Mouse (Mus musculus) splenic B cell, adult 2 months (primary cell): ENCODE data around the gene Pnn.
A peak's percentile ranks its signal among the peaks of the same experiment; 100 is the strongest.

ENCODE experiments used
- DNase-seq: peaks from one replicate; pipeline ENCODE4 v3.0.0-alpha.2; 2011; ENCODE audit warnings: low read depth, low spot score
- H3K27me3 ChIP-seq: 2 replicates; pipeline ENCODE4 v1.6.1; 2012; ENCODE audit warnings: mild to moderate bottlenecking, low read length, moderate library complexity, mixed read lengths; ENCODE audit not compliant: control insufficient read depth, poor library complexity, insufficient read depth, severe bottlenecking
- H3K36me3 ChIP-seq: 2 replicates; pipeline ENCODE4 v1.6.1; 2012; ENCODE audit warnings: mild to moderate bottlenecking, low read length, moderate library complexity, mixed read lengths; ENCODE audit not compliant: control insufficient read depth, poor library complexity, insufficient read depth, severe bottlenecking

The Pnn gene

GRCm38 (mm10) chr12:59060322-59060721 is 6.4 kb upstream of the Pnn start:
- Histone ChIP-seq H3K27me3 (no peaks in the 10 kb centered on the region), H3K36me3 (peaks cover 5% of the 10 kb centered on the region)
- no peak for DNase-seq

GRCm38 (mm10) chr12:59060993-59061595 is 5.6 kb upstream of the Pnn start, which contains the start of gene Trappc6b:
TSS of gene Trappc6b (minus strand) at chr12:59061472.
- peak; percentile 76 for DNase-seq
- H3K27me3 ChIP-seq = no peaks in the 10 kb centered on the region

GRCm38 (mm10) chr12:59064837-59065236 is 1.8 kb upstream of the Pnn start:
- DNase-seq = no peak
- no peaks in the 10 kb centered on the region for H3K27me3 ChIP-seq
- no peaks in the 10 kb centered on the region for H3K36me3 ChIP-seq

More at GRCm38 (mm10) chr12:59060993-59061595, 5.6 kb upstream of the Pnn start, which contains the start of gene Trappc6b:
- peaks cover 4% of the 10 kb centered on the region for H3K36me3 ChIP-seq

- no peak for DNase-seq
- H3K27me3 ChIP-seq = no peaks in the 10 kb centered on the region
- H3K36me3 ChIP-seq = peaks cover 6% of the 10 kb centered on the region; the same call in 1 of the 2 replicates
Measured at GRCm38 (mm10) chr12:59065776-59066175, 908 bp upstream of the Pnn start.

GRCm38 (mm10) chr12:59067095-59067494 is 411 bp downstream of the Pnn start:
- no peaks in the 10 kb centered on the region for H3K27me3 ChIP-seq
- DNase-seq = no peak
- peaks cover 12% of the 10 kb centered on the region; the same call in 1 of the 2 replicates for H3K36me3 ChIP-seq

GRCm38 (mm10) chr12:59068791-59069190 is 2.1 kb downstream of the Pnn start:
- H3K36me3 ChIP-seq = peaks cover 16% of the 10 kb centered on the region; the same call in 1 of the 2 replicates
- H3K27me3 ChIP-seq = no peaks in the 10 kb centered on the region
- DNase-seq = no peak

GRCm38 (mm10) chr12:59072286-59072685 is 5.6 kb downstream of the Pnn start:
- no peaks in the 10 kb centered on the region for H3K27me3 ChIP-seq
- H3K36me3 ChIP-seq = peaks cover 16% of the 10 kb centered on the region; the same call in 1 of the 2 replicates
- no peak for DNase-seq

GRCm38 (mm10) chr12:59074052-59074451 is 7.4 kb downstream of the Pnn start:
- H3K27me3 ChIP-seq = no peaks in the 10 kb centered on the region
- H3K36me3 ChIP-seq = peaks cover 16% of the 10 kb centered on the region; the same call in 1 of the 2 replicates
- DNase-seq = no peak

GRCm38 (mm10) chr12:59076996-59077395 is 10.3 kb downstream of the Pnn start:
- peaks cover 5% of the 10 kb centered on the region; the same call in 1 of the 2 replicates for H3K36me3 ChIP-seq
- DNase-seq = no peak
- no peaks in the 10 kb centered on the region for H3K27me3 ChIP-seq

- H3K36me3 ChIP-seq = no peaks in the 10 kb centered on the region
- no peaks in the 10 kb centered on the region for H3K27me3 ChIP-seq
- DNase-seq = no peak
Measured at GRCm38 (mm10) chr12:59077883-59078282, 11.2 kb downstream of the Pnn start.

- Histone ChIP-seq H3K27me3 (no peaks in the 10 kb centered on the region), H3K36me3 (no peaks in the 10 kb centered on the region)
- DNase-seq = no peak
Measured at GRCm38 (mm10) chr12:59080461-59080860, 13.8 kb downstream of the Pnn start.

GRCm38 (mm10) chr12:59084446-59084845 is 17.8 kb downstream of the Pnn start:
- Histone ChIP-seq H3K36me3 (no peaks in the 10 kb centered on the region), H3K27me3 (no peaks in the 10 kb centered on the region)
- DNase-seq = no peak

- Histone ChIP-seq H3K27me3 (no peaks in the 10 kb centered on the region), H3K36me3 (no peaks in the 10 kb centered on the region)
- DNase-seq = no peak
Measured at GRCm38 (mm10) chr12:59086171-59086570, 19.5 kb downstream of the Pnn start.

- Histone ChIP-seq H3K27me3 (no peaks in the 10 kb centered on the region), H3K36me3 (no peaks in the 10 kb centered on the region)
- no peak for DNase-seq
Measured at GRCm38 (mm10) chr12:59093543-59093942, 26.9 kb downstream of the Pnn start.

- H3K36me3 ChIP-seq = no peaks in the 10 kb centered on the region
- H3K27me3 ChIP-seq = no peaks in the 10 kb centered on the region
- no peak for DNase-seq
Measured at GRCm38 (mm10) chr12:59095104-59096025, 28.7 kb downstream of the Pnn start, which contains the start of gene Mia2. TSS of gene Mia2 (plus strand) at chr12:59095799.
